Mouse (Mus musculus): ENCODE measurements around the gene Stac3. TPM values are rescaled to one million over a fixed set of nuclear protein-coding genes. Genes with fewer than 3 reads are reported as not detected.

Gene Stac3
- 0.13 and 1.0 TPM in 2 replicates for polyA plus RNA-seq (2012; rRNA removed)

DNA sequence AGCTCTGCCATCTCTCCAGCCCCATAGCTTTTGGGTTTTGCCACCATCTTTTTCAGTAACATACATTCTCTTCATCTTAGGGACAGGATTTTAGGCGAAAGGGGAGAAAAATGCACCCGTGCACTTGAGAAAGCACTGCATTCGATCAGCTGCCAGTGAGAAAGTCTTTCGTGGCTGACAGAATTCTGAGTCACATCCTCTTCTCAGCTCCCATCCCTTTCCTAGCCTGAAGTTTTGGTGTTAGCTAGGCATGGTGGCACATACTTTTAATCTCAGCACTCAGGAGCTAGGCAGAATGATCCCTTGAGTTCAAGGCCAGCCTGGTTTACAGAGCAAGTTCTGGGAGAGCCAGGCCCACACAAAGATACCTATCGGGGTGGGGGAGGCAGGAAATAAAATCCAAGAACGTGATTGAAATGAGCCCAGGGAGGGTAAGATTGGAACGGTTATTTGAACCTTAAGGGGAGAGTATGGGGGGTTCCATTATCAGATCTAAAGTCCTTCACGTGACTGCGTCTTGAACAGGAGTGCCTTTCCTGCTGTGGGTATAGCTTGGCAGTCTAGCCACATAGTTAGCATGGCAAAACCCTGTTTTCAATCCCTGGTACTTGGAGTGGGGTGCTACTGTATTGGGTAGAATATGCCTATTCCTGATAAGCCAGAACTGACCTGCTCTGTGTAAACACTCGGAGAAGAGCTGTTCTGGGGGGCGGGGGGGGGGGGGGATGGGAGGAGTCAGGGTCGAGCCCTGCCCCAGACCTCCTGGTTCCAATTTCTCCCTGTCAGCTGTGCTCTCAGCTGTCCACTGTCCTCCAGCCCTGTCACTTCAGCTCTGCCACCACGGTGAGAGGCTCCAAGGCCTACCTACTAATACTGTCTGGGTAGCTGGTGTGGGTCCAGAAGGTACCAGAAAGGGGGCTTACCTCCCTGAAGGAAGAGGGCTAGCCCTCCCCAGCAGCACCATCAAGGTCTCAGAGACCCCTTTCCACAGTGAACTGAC, at the start of gene Stac3:
Gene Stac3, plus strand, starts transcription at position 793 of the 1,000 bp plus-strand sequence.

DNA sequence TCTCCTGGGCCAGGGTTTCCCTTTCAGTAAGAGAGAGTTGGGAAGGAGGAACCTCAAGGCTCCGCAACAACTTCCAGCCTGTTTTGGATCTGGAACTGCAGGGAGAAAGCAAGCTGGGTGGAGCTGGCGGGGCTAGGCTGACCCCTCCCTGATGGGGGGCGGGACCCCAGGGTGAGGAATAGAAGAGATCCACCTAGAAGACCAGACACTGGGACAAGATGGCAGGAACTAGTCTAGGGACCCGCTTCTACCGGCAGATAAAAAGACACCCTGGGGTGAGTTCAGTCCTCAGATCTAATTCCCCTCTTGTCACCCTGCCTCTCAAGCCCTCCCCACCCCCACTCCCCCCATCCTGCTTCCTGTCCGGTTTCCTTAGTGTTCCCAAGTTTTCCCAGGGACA, 13.3 kb downstream of the Stac3 start, which contains the start of gene Ndufa4l2:
Gene Ndufa4l2, plus strand, starts transcription at position 204 of the 400 bp plus-strand sequence.

DNA sequence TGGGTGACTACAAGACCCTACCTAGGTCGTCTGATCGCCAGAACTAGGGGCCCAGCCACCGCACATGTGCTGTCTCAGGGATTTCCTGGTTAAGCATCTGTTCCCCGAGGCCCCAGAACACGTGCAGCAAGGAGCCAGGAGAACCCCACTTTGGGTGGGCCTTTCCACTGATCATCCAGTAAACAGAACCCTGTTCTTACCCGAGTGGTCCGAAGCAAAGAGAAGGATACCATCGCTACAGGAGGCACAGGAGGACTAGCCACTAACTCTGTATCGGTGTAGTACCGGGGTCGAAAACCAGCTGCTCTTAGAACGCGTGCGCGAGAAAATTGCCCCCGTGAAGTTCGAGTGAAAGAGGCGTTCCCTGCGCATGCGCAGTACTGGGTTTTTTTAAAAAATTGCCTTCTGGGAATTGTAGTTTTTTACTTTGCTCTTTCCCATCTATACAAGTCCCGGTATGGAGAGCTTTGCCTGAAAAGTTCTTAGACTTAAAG, 20.6 kb downstream of the Stac3 start, which contains the start of gene Shmt2:
Gene Shmt2, minus strand, starts transcription at position 357 of the 494 bp plus-strand sequence.

GRCm38 (mm10) chr10:127534036-127534928, 32.8 kb downstream of the Stac3 start, which contains the start of gene Nxph4:
Nxph4 (minus strand) TSS chr10:127534559.

Other genes with a start within 250 kb of the Stac3 start
- gene Kif5a, start 238.3 kb upstream of the Stac3 start, polyA plus RNA-seq (2012; rRNA removed) = 3.4 and 3.9 TPM in 2 replicates
- gene Dctn2, start 235.3 kb upstream of the Stac3 start, polyA plus RNA-seq (2012; rRNA removed) = 177 and 178 TPM in 2 replicates
- 52.1 and 62.9 TPM in 2 replicates for gene Mbd6, start 212.7 kb upstream of the Stac3 start, polyA plus RNA-seq (2012; rRNA removed)
- 40.6 and 45.2 TPM in 2 replicates for gene Mars, start 189.9 kb upstream of the Stac3 start, polyA plus RNA-seq (2012; rRNA removed)
- gene Arhgap9, start 179.7 kb upstream of the Stac3 start, polyA plus RNA-seq (2012; rRNA removed) = 5.8 and 6.3 TPM in 2 replicates
- gene Gli1, start 159.7 kb upstream of the Stac3 start, polyA plus RNA-seq (2012; rRNA removed) = 16.4 and 20.1 TPM in 2 replicates
- gene Inhbe, start 147.3 kb upstream of the Stac3 start, polyA plus RNA-seq (2012; rRNA removed) = not detected in 2 replicates
- 0.06 and 0.07 TPM in 2 replicates for gene Inhbc, start 131.3 kb upstream of the Stac3 start, polyA plus RNA-seq (2012; rRNA removed)
- 76.8 and 94.8 TPM in 2 replicates for gene R3hdm2, start 121.4 kb upstream of the Stac3 start, polyA plus RNA-seq (2012; rRNA removed)
- gene Ndufa4l2, start 13.3 kb downstream of the Stac3 start, polyA plus RNA-seq (2012; rRNA removed) = 8.9 and 10.9 TPM in 2 replicates
- gene Shmt2, start 20.8 kb downstream of the Stac3 start, polyA plus RNA-seq (2012; rRNA removed) = 40.7 and 44.2 TPM in 2 replicates
- 0.10 and 0.34 TPM in 2 replicates for gene Nxph4, start 32.9 kb downstream of the Stac3 start, polyA plus RNA-seq (2012; rRNA removed)
- 138 and 148 TPM in 2 replicates for gene Lrp1, start 119.5 kb downstream of the Stac3 start, polyA plus RNA-seq (2012; rRNA removed)
- 65.8 and 79.3 TPM in 2 replicates for gene Stat6, start 141.3 kb downstream of the Stac3 start, polyA plus RNA-seq (2012; rRNA removed)
- 2.4 TPM in 2 replicates for gene Nemp1, start 165.2 kb downstream of the Stac3 start, polyA plus RNA-seq (2012; rRNA removed)
- 14.5 and 15.4 TPM in 2 replicates for gene Nab2, start 166.9 kb downstream of the Stac3 start, polyA plus RNA-seq (2012; rRNA removed)
- 132 and 140 TPM in 2 replicates for gene Myo1a, start 203.5 kb downstream of the Stac3 start, polyA plus RNA-seq (2012; rRNA removed)
- not detected in 2 replicates for gene Tac2, start 222.8 kb downstream of the Stac3 start, polyA plus RNA-seq (2012; rRNA removed)
- gene Zbtb39, start 237.9 kb downstream of the Stac3 start, polyA plus RNA-seq (2012; rRNA removed) = 6.9 and 7.8 TPM in 2 replicates